Mouse (Mus musculus): ENCODE measurements at regions not wholly inside any gene's neighbourhood (a gene's known extent, or its start where the extent isn't known, plus 50 kb on each side); places are given as distances from the start of the nearest gene placed in this dataset.

DNA sequence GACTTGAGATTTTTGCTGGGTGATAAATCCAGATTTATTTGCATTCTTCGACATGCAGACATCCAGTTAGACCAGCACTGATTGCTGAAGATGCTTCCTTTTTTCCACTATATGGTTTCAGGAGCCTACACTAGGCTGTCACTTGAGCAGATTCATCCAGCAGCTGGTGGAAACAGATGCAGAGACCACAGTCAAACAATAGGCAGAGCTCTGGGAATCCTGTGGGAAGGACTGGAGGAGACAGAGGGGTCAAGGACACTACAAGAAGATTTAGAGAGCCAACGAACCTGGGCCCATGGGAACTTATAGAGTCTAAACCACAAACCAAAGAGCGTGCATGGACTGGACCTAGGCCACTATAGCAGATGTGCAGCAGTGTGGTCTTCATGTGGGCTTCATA is 177.4 kb upstream of the Agr3 start:
- TF ChIP-seq CTCF (IDR thresholded peaks at IDR 0.05; ENCODE audit: low read depth) (no peak), EP300 (IDR thresholded peaks at IDR 0.05; ENCODE audit: low read depth) (no peak)

Measured in heart, postnatal 0 days (tissue).